Mouse (Mus musculus) macrophage (primary cell): ENCODE measurements around the gene Cd200r2. TPM values are rescaled to one million over a fixed set of nuclear protein-coding genes. Genes with fewer than 3 reads are reported as not detected.
"Not testable (repeated sequence)": the region's sequence is repeated elsewhere in the genome, so short reads cannot be mapped to it uniquely, and the experiment has no call there.

Experiments
- H3K27ac ChIP-seq: fragments of 350-480 bp; formaldehyde crosslinking; 2 replicates; pipeline ENCODE4 v1.9.0; 2021
- H3K36me3 ChIP-seq: fragments of 350-480 bp; formaldehyde crosslinking; 2 replicates; pipeline ENCODE4 v1.9.0; 2021; ENCODE audit errors: inconsistent target
- H3K4me3 ChIP-seq: fragments of 350-480 bp; formaldehyde crosslinking; 2 replicates; pipeline ENCODE4 v1.9.0; 2021; ENCODE audit errors: inconsistent target
- H3K79me2 ChIP-seq: fragments of 350-480 bp; formaldehyde crosslinking; 2 replicates; pipeline ENCODE4 v1.9.0; 2021; ENCODE audit errors: inconsistent target
- whole genome bisulfite sequencing: methylation state at CpG from one replicate; pipeline ENCODE4 v1.1.7; 2026; ENCODE audit warnings: inconsistent platforms; ENCODE audit not compliant: missing documents; 5-methylcytosine and 5-hydroxymethylcytosine counted together
- polyA plus RNA-seq: library from polyadenylated mRNA; stranded (reverse); fragments of 250-400 nt; gene quantifications from 3 replicates; pipeline ENCODE4 v1.2.4, GENCODE M21; 2018; ENCODE audit warnings: inconsistent platforms
- total RNA-seq, 78 experiments: library from RNA; depleted of rRNA; stranded (reverse); fragments of 250-400 nt; gene quantifications; 1 replicate in 9 of 78; 2 replicates in 24 of 78; 3 replicates in 43 of 78; 4 replicates in 2 of 78; pipeline ENCODE4 v1.2.4; 2018; ENCODE audit warnings: inconsistent platforms in 56 of 78

Cd200r2 gene
- under 1 TPM in 1 of 26 experiments, not detected in 25; 0.32 TPM for total RNA-seq (2018; cell fraction: chromatin; rRNA removed)
- total RNA-seq (2018; cell fraction: cytosol; rRNA removed), result under 1 TPM in 25 of 26 experiments, not detected in 1; 0.09 to 0.62 (median 0.25) TPM
- under 1 TPM in 12 of 26 experiments, not detected in 14; 0.24 to 0.58 (median 0.45) TPM for total RNA-seq (2018; cell fraction: nucleus; rRNA removed)
- 0.19 to 0.33 TPM in 2 of 3 replicates, not detected in the other for polyA plus RNA-seq

- Histone ChIP-seq H3K79me2 (no peaks in the 10 kb centered on the region), H3K4me3 (no peak within 1 kb of the TSS), H3K27ac (no peak within 1 kb of the TSS), H3K36me3 (no peaks in the 10 kb centered on the region)
- 73% methylated on average over 2 of the region's 2 CpGs for WGBS
These were observed at the start of gene Cd200r2 for GRCm38 (mm10) chr16:44866797-44867196. TSS of gene Cd200r2 (plus strand) at chr16:44867097.

- Histone ChIP-seq H3K4me3 (no peak overlapping the region), H3K27ac (no peak overlapping the region), H3K36me3 (peaks cover 14% of the 10 kb centered on the region; the same call in 1 of the 2 replicates), H3K79me2 (peaks cover 83% of the 10 kb centered on the region)
- 100% methylated on average over 1 of the region's 1 CpGs for WGBS
These were observed 48.9 kb upstream of the Cd200r2 start for GRCm38 (mm10) chr16:44818010-44818409.

GRCm38 (mm10) chr16:44820545-44820944, 46.4 kb upstream of the Cd200r2 start:
- 53% methylated on average over 4 of the region's 4 CpGs for WGBS
- Histone ChIP-seq H3K4me3 (no peak overlapping the region), H3K27ac (no peak overlapping the region), H3K79me2 (peaks cover 62% of the 10 kb centered on the region), H3K36me3 (peaks cover 15% of the 10 kb centered on the region; the same call in 1 of the 2 replicates)

- H3K79me2 ChIP-seq, result peaks cover 11% of the 10 kb centered on the region; the same call in 1 of the 2 replicates
- H3K36me3 ChIP-seq, result peaks cover 38% of the 10 kb centered on the region; the same call in 1 of the 2 replicates
- H3K4me3 ChIP-seq, result no peak overlapping the region
- no peak overlapping the region; the same call in 1 of the 2 replicates for H3K27ac ChIP-seq
- 67% methylated on average over 1 of the region's 3 CpGs for WGBS
These were observed 34.6 kb upstream of the Cd200r2 start for GRCm38 (mm10) chr16:44832286-44832685.

- Histone ChIP-seq H3K36me3 (peaks cover 37% of the 10 kb centered on the region), H3K27ac (0 out of 2 replicates have a peak overlapping the region, but pooled peaks have one; percentile 10)
- H3K4me3 ChIP-seq, H3K79me2 ChIP-seq: not testable (repeated sequence)
- WGBS, result 74% methylated on average over 2 of the region's 2 CpGs
These were observed 33.7 kb upstream of the Cd200r2 start for GRCm38 (mm10) chr16:44833189-44833588.

- no peaks in the 10 kb centered on the region for H3K36me3 ChIP-seq
- no peak overlapping the region for H3K27ac ChIP-seq
- WGBS, result 87% methylated on average over 1 of the region's 1 CpGs
These were observed 8.3 kb downstream of the Cd200r2 start for GRCm38 (mm10) chr16:44875178-44875577.

GRCm38 (mm10) chr16:44876625-44877024, 9.7 kb downstream of the Cd200r2 start:
- Histone ChIP-seq H3K27ac (no peak overlapping the region), H3K36me3 (no peaks in the 10 kb centered on the region), H3K4me3 (no peak overlapping the region), H3K79me2 (no peaks in the 10 kb centered on the region)
- 50% methylated on average over 4 of the region's 5 CpGs for WGBS

More at GRCm38 (mm10) chr16:44875178-44875577, 8.3 kb downstream of the Cd200r2 start:
- H3K4me3 ChIP-seq, result no peak overlapping the region
- H3K79me2 ChIP-seq, result no peaks in the 10 kb centered on the region

GRCm38 (mm10) chr16:44877595-44877994, 10.7 kb downstream of the Cd200r2 start:
- no peak overlapping the region for H3K4me3 ChIP-seq
- H3K79me2 ChIP-seq, result no peaks in the 10 kb centered on the region
- no peaks in the 10 kb centered on the region for H3K36me3 ChIP-seq
- 92% methylated on average over 6 of the region's 6 CpGs for WGBS
- no peak overlapping the region for H3K27ac ChIP-seq

- Histone ChIP-seq H3K4me3 (no peak overlapping the region), H3K79me2 (no peaks in the 10 kb centered on the region), H3K27ac (no peak overlapping the region), H3K36me3 (no peaks in the 10 kb centered on the region)
- 47% methylated on average over 1 of the region's 1 CpGs for WGBS
These were observed 23.9 kb downstream of the Cd200r2 start for GRCm38 (mm10) chr16:44890814-44891213.

- H3K79me2 ChIP-seq, result no peaks in the 10 kb centered on the region
- H3K36me3 ChIP-seq, result no peaks in the 10 kb centered on the region
- WGBS, result 82% methylated on average over 1 of the region's 1 CpGs
- H3K27ac ChIP-seq, result no peak overlapping the region
- no peak overlapping the region for H3K4me3 ChIP-seq
These were observed 65.1 kb downstream of the Cd200r2 start for GRCm38 (mm10) chr16:44932016-44932415.

- Histone ChIP-seq H3K36me3 (no peaks in the 10 kb centered on the region), H3K4me3 (no peak within 1 kb of the TSS), H3K79me2 (no peaks in the 10 kb centered on the region), H3K27ac (no peak within 1 kb of the TSS)
- WGBS, result 37% methylated on average over 3 of the region's 3 CpGs
These were observed 76.6 kb downstream of the Cd200r2 start, which contains the start of gene Cd200r3 for GRCm38 (mm10) chr16:44943468-44943867. TSS of gene Cd200r3 (plus strand) at chr16:44943678.

- Histone ChIP-seq H3K79me2 (no peaks in the 10 kb centered on the region), H3K27ac (no peak overlapping the region), H3K4me3 (no peak overlapping the region), H3K36me3 (no peaks in the 10 kb centered on the region)
- WGBS, result 83% methylated on average over 4 of the region's 4 CpGs
These were observed 84.6 kb downstream of the Cd200r2 start for GRCm38 (mm10) chr16:44951360-44952114.

- no peaks in the 10 kb centered on the region for H3K36me3 ChIP-seq
- WGBS, result 80% methylated on average over 1 of the region's 2 CpGs
- no peaks in the 10 kb centered on the region for H3K79me2 ChIP-seq
- peak overlapping the region; percentile 98 for H3K27ac ChIP-seq
- no peak overlapping the region for H3K4me3 ChIP-seq
These were observed 95.4 kb downstream of the Cd200r2 start for GRCm38 (mm10) chr16:44962296-44962695.

- H3K4me3 ChIP-seq, result no peak overlapping the region
- H3K79me2 ChIP-seq, result no peaks in the 10 kb centered on the region
- no peaks in the 10 kb centered on the region for H3K36me3 ChIP-seq
- WGBS, result 6% methylated on average over 2 of the region's 2 CpGs
- H3K27ac ChIP-seq, result peak overlapping the region; percentile 98
These were observed 95.9 kb downstream of the Cd200r2 start for GRCm38 (mm10) chr16:44962777-44963176.
